Comparison of ENCODE assay signal across 1 mouse cellular context in the genomic region with DNA sequence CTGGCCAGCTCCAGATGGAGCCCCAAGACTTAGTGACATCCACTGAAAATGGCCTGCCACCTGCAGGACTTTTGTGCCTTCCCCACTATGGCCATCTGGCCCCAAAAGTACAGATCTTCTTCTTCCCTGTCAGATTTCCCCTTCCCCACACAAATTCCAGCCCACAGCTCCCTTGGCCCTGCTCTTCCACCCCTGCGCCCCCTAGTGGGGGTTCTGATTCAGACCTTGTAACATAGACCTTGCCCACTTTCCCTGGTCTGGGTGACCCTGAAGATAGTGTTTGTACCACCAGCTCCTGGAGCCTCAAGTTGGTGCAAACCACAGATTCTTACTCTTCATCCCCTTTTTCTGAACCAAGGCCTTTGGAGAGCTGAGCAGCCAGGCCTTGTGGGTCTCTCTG.
TF ChIP-seq lines count a peak whose summit lies in the region.

No protein-coding gene starts in this region.

TF ChIP-seq in ES-E14, 5 proteins besides CTCF, POLR2A, EP300 and RAD21:
- TF ChIP-seq MAFK (IDR thresholded peaks at IDR 0.05; ENCODE audit: insufficient read depth, low read depth, low read length) (no peak), ZC3H11A (IDR thresholded peaks at IDR 0.05; ENCODE audit: borderline replicate concordance, low read depth, low read length) (no peak), CHD2 (IDR thresholded peaks at IDR 0.05; ENCODE audit: low read depth, low read length) (no peak), HCFC1 (IDR thresholded peaks at IDR 0.05; ENCODE audit: borderline replicate concordance, insufficient read depth, low read length) (no peak), ZNF384 (IDR thresholded peaks at IDR 0.05; ENCODE audit: low read depth, low read length) (no peak)
TF ChIP-seq in ES-E14: peak in this region for 0.
